Mouse (Mus musculus) liver, postnatal 0 days (tissue): Measurements from ENCODE around the gene Smad9.

Experiments used
- CTCF ChIP-seq: sonication (generic); IDR thresholded peaks from 2 replicates; pipeline ENCODE4 v1.5.1; 2016; ENCODE audit warnings: antibody characterized with exemption, low read depth
- EP300 ChIP-seq: IDR thresholded peaks from 2 replicates; pipeline ENCODE4 v1.6.1; 2016; ENCODE audit warnings: antibody characterized with exemption, low read depth, mild to moderate bottlenecking

GRCm38 (mm10) chr3:54775989-54776631 is 20.7 kb downstream of the Smad9 start:
- TF ChIP-seq CTCF: no peak
- no peak for TF ChIP-seq EP300
